Mouse (Mus musculus) CH12.LX (cell line): ENCODE measurements around the gene Nfe2l1. TPM values are rescaled to one million over a fixed set of nuclear protein-coding genes. Genes with fewer than 3 reads are reported as not detected.

ENCODE experiments used
- DNase-seq: peaks from one replicate; pipeline ENCODE4 v3.0.0-alpha.2; 2013; ENCODE audit errors: extremely low read depth
- H3K27ac ChIP-seq: 2 replicates; pipeline ENCODE4 v1.5.1; 2012; ENCODE audit warnings: low read depth, mild to moderate bottlenecking, control low read depth, moderate library complexity; ENCODE audit not compliant: insufficient read depth
- H3K27me3 ChIP-seq: replicated peaks from 2 replicates; pipeline ENCODE3; 2012; ENCODE audit warnings: inconsistent platforms
- H3K36me3 ChIP-seq, 2 experiments: replicated peaks in 1 of 2; 2 replicates each; pipeline versions ENCODE3 to v1.6.1; 2012; ENCODE audit warnings: inconsistent platforms in 1 of 2, low read length in 1 of 2, mild to moderate bottlenecking in 1 of 2, mixed read lengths in 1 of 2, moderate library complexity in 1 of 2; ENCODE audit not compliant: control insufficient read depth in 1 of 2, insufficient read depth in 1 of 2
- H3K4me1 ChIP-seq, 2 experiments: 2 replicates each; pipeline ENCODE4 v1.6.1; 2012; ENCODE audit warnings: inconsistent platforms in 1 of 2, moderate library complexity in 1 of 2; ENCODE audit not compliant: insufficient read depth in 2 of 2, control insufficient read depth in 1 of 2
- H3K4me2 ChIP-seq: 2 replicates; pipeline ENCODE4 v1.6.1; 2012; ENCODE audit warnings: low read depth, mild to moderate bottlenecking, control low read depth; ENCODE audit not compliant: poor library complexity, insufficient read depth, severe bottlenecking
- H3K4me3 ChIP-seq, 3 experiments: fragments of 150-350 bp in 1 of 3; sonication (generic) in 1 of 3; replicated peaks in 1 of 3; 2 replicates each; pipeline versions ENCODE3 to v1.5.1; 2011 to 2012; ENCODE audit warnings: low read depth in 2 of 3, low read length in 2 of 3, mild to moderate bottlenecking in 2 of 3, moderate library complexity in 2 of 3, control low read depth in 1 of 3, improper control_type of control experiment in 1 of 3, inconsistent platforms in 1 of 3, mixed read lengths in 1 of 3; ENCODE audit not compliant: poor library complexity in 1 of 3
- H3K79me2 ChIP-seq: replicated peaks from 2 replicates; pipeline ENCODE4 v1.6.1; 2012; ENCODE audit warnings: mild to moderate bottlenecking, moderate library complexity; ENCODE audit not compliant: control insufficient read depth, poor library complexity, insufficient read depth, severe bottlenecking; ENCODE audit errors: extremely low read depth
- H3K9ac ChIP-seq: 2 replicates; pipeline ENCODE4 v1.6.1; 2012; ENCODE audit warnings: low read depth, mild to moderate bottlenecking, control low read depth, moderate library complexity; ENCODE audit not compliant: insufficient read depth
- H3K9me3 ChIP-seq: replicated peaks from 2 replicates; pipeline ENCODE3; 2012; ENCODE audit warnings: low read length, inconsistent platforms, mixed read lengths
- BHLHE40 ChIP-seq: IDR thresholded peaks from 2 replicates; pipeline ENCODE4 v1.6.1; 2011; ENCODE audit warnings: mild to moderate bottlenecking, low read depth, low read length, improper control_type of control experiment
- CHD1 ChIP-seq: IDR thresholded peaks from 2 replicates; pipeline ENCODE4 v1.6.1; 2012; ENCODE audit warnings: low read depth, low read length, improper control_type of control experiment, inconsistent platforms
- CHD2 ChIP-seq: IDR thresholded peaks from 2 replicates; pipeline ENCODE4 v1.6.1; 2011; ENCODE audit warnings: low read length, improper control_type of control experiment
- CTCF ChIP-seq, 2 experiments: IDR thresholded peaks in 1 of 2; conservative IDR thresholded peaks in 1 of 2; 2 replicates each; pipeline ENCODE4 v1.5.1; 2011 to 2012; ENCODE audit warnings: low read depth in 2 of 2, low read length in 2 of 2, improper control_type of control experiment in 1 of 2, inconsistent platforms in 1 of 2, mild to moderate bottlenecking in 1 of 2, moderate library complexity in 1 of 2
- E2F4 ChIP-seq: IDR thresholded peaks from 2 replicates; pipeline ENCODE4 v1.6.1; 2011; ENCODE audit warnings: low read depth, low read length, improper control_type of control experiment; ENCODE audit not compliant: insufficient replicate concordance
- ELF1 ChIP-seq: IDR thresholded peaks from 2 replicates; pipeline ENCODE4 v1.6.1; 2014; ENCODE audit warnings: low read depth, mild to moderate bottlenecking, inconsistent platforms, low read length, improper control_type of control experiment
- EP300 ChIP-seq: IDR thresholded peaks from 2 replicates; pipeline ENCODE4 v1.6.1; 2011; ENCODE audit warnings: low read length, improper control_type of control experiment
- ETS1 ChIP-seq: conservative IDR thresholded peaks from 2 replicates; pipeline ENCODE4 v1.6.1; 2012; ENCODE audit warnings: low read depth, mild to moderate bottlenecking, inconsistent platforms, low read length, improper control_type of control experiment, moderate library complexity
- GABPA ChIP-seq: IDR thresholded peaks from 2 replicates; pipeline ENCODE4 v1.6.1; 2012; ENCODE audit warnings: low read depth, low read length, improper control_type of control experiment, inconsistent platforms; ENCODE audit not compliant: insufficient replicate concordance
- HCFC1 ChIP-seq: IDR thresholded peaks from 2 replicates; pipeline ENCODE4 v1.6.1; 2012; ENCODE audit warnings: low read depth, mild to moderate bottlenecking, inconsistent platforms, low read length, improper control_type of control experiment
- IRF4 ChIP-seq: IDR thresholded peaks from 2 replicates; pipeline ENCODE4 v1.6.1; 2014; ENCODE audit warnings: low read depth, mild to moderate bottlenecking, inconsistent platforms, low read length, improper control_type of control experiment
- JUN ChIP-seq: IDR thresholded peaks from 2 replicates; pipeline ENCODE4 v1.6.1; 2011; ENCODE audit warnings: low read depth, mild to moderate bottlenecking, low read length, improper control_type of control experiment, moderate library complexity; ENCODE audit not compliant: insufficient read depth
- JUND ChIP-seq: conservative IDR thresholded peaks from 2 replicates; pipeline ENCODE4 v1.6.1; 2011; ENCODE audit warnings: low read depth, low read length, improper control_type of control experiment
- KAT2A ChIP-seq: IDR thresholded peaks from 2 replicates; pipeline ENCODE4 v1.6.1; 2012; ENCODE audit warnings: low read length, improper control_type of control experiment, inconsistent platforms; ENCODE audit not compliant: insufficient replicate concordance
- MAFK ChIP-seq: IDR thresholded peaks from 2 replicates; pipeline ENCODE4 v1.6.1; 2011; ENCODE audit warnings: low read length, improper control_type of control experiment; ENCODE audit not compliant: insufficient replicate concordance
- MAX ChIP-seq: IDR thresholded peaks from 2 replicates; pipeline ENCODE4 v1.6.1; 2011; ENCODE audit warnings: low read length, improper control_type of control experiment
- MAZ ChIP-seq: IDR thresholded peaks from 2 replicates; pipeline ENCODE4 v1.6.1; 2012; ENCODE audit warnings: low read depth, mild to moderate bottlenecking, inconsistent platforms, low read length, improper control_type of control experiment, moderate library complexity
- MEF2A ChIP-seq: IDR thresholded peaks from 2 replicates; pipeline ENCODE4 v1.6.1; 2014; ENCODE audit warnings: low read depth, mild to moderate bottlenecking, inconsistent platforms, low read length, improper control_type of control experiment, borderline replicate concordance
- MXI1 ChIP-seq: IDR thresholded peaks from 2 replicates; pipeline ENCODE4 v1.6.1; 2011; ENCODE audit warnings: mild to moderate bottlenecking, low read depth, low read length, improper control_type of control experiment
- MYC ChIP-seq: IDR thresholded peaks from 2 replicates; pipeline ENCODE4 v1.6.1; 2011; ENCODE audit warnings: low read depth, mild to moderate bottlenecking, improper control_type of control experiment, low read length
- NELFE ChIP-seq: IDR thresholded peaks from 2 replicates; pipeline ENCODE4 v1.6.1; 2011; ENCODE audit warnings: low read depth, low read length, improper control_type of control experiment
- PAX5 ChIP-seq: IDR thresholded peaks from 2 replicates; pipeline ENCODE4 v1.6.1; 2012; ENCODE audit warnings: low read length, inconsistent platforms, mixed read lengths
- RAD21 ChIP-seq: IDR thresholded peaks from 2 replicates; pipeline ENCODE4 v1.6.1; 2011; ENCODE audit warnings: low read depth, mild to moderate bottlenecking, low read length, improper control_type of control experiment, moderate library complexity
- RCOR1 ChIP-seq: conservative IDR thresholded peaks from 2 replicates; pipeline ENCODE4 v1.6.1; 2012; ENCODE audit warnings: low read depth, mild to moderate bottlenecking, inconsistent platforms, low read length, improper control_type of control experiment
- SIN3A ChIP-seq: IDR thresholded peaks from 2 replicates; pipeline ENCODE4 v1.6.1; 2012; ENCODE audit warnings: low read length, improper control_type of control experiment, inconsistent platforms
- SMC3 ChIP-seq: IDR thresholded peaks from 2 replicates; pipeline ENCODE4 v1.6.1; 2011; ENCODE audit warnings: low read depth, low read length, improper control_type of control experiment
- TBP ChIP-seq: conservative IDR thresholded peaks from 2 replicates; pipeline ENCODE4 v1.6.1; 2011; ENCODE audit warnings: low read depth, low read length, improper control_type of control experiment
- TCF12 ChIP-seq: IDR thresholded peaks from 2 replicates; pipeline ENCODE4 v1.6.1; 2014; ENCODE audit warnings: low read depth, mild to moderate bottlenecking, inconsistent platforms, low read length, improper control_type of control experiment
- UBTF ChIP-seq: IDR thresholded peaks from 2 replicates; pipeline ENCODE4 v1.6.1; 2012; ENCODE audit warnings: low read depth, mild to moderate bottlenecking, inconsistent platforms, low read length, improper control_type of control experiment, moderate library complexity
- USF1 ChIP-seq: IDR thresholded peaks from 2 replicates; pipeline ENCODE4 v1.6.1; 2014; ENCODE audit warnings: low read depth, mild to moderate bottlenecking, inconsistent platforms, low read length, improper control_type of control experiment
- USF2 ChIP-seq: conservative IDR thresholded peaks from 2 replicates; pipeline ENCODE4 v1.6.1; 2011; ENCODE audit warnings: low read depth, low read length, improper control_type of control experiment
- ZMIZ1 ChIP-seq: IDR thresholded peaks from 2 replicates; pipeline ENCODE4 v1.6.1; 2012; ENCODE audit warnings: low read depth, mild to moderate bottlenecking, inconsistent platforms, low read length, improper control_type of control experiment
- ZNF384 ChIP-seq: IDR thresholded peaks from 2 replicates; pipeline ENCODE4 v1.6.1; 2012; ENCODE audit warnings: low read depth, low read length, improper control_type of control experiment, inconsistent platforms
- dilution Hi-C: fragments of 300-500 bp; cut with MboI; formaldehyde crosslinking; loops from 2 replicates; pipeline ENCODE4 v1.14.3; 2020; ENCODE audit warnings: low sequenced_read_pairs; ENCODE audit not compliant: extremely low pct_unique_long_range_greater_than_20kb, extremely low pct_ligation_motif_present
- in situ Hi-C: fragments of 300-500 bp; cut with MboI; formaldehyde crosslinking; loops from 3 replicates; pipeline ENCODE4 v1.14.3; 2019; ENCODE audit warnings: low sequenced_read_pairs, low pct_ligation_motif_present, low pct_unique_long_range_greater_than_20kb, mixed read lengths
- polyA plus RNA-seq: library from polyadenylated mRNA; unstranded; fragments of >175 nt; gene quantifications from 2 replicates; pipeline ENCODE4 v1.2.1, GENCODE M21; 2012; ENCODE audit warnings: low read depth; ENCODE audit not compliant: insufficient read length
- total RNA-seq, 2 experiments: library from RNA; depleted of rRNA; stranded (reverse); fragments of 300-350 nt in 1 of 2; fragments of >200 nt in 1 of 2; gene quantifications; 2 replicates each; pipeline ENCODE4 v1.2.3; 2012 to 2014

The Nfe2l1 gene
- total and polyA plus RNA-seq, 3 experiments, result 77.7 to 169 (median 145) TPM

DNA sequence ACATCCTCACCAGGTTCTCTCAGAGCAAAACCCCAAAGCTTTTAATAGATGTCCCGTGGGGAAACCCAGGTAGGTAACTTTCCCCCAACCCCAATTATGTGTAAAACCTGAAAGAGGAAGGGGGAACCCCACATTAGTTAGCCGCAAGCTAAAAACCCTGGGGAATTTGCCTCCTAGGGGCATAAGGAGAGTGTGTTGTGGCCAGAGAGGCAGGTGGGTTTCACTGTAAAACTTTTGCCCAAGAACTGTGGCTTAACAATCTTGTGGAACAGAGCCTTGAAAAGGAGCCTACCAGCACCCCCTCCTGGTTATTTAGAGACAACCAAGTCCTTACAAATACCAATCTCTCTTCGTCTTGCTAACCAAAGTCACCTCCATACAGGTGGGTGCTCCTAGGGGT, 55.2 kb downstream of the Nfe2l1 start (continued):
- TF ChIP-seq HCFC1, result peak; percentile 60
- TF ChIP-seq PAX5, result no peak
- TF ChIP-seq RCOR1, result peak; percentile 95
- TF ChIP-seq NELFE, result peak; percentile 75
- peak; percentile 68; the same call in 1 of the 2 replicates for TF ChIP-seq MAX
- peak; percentile 99 for TF ChIP-seq EP300

DNA sequence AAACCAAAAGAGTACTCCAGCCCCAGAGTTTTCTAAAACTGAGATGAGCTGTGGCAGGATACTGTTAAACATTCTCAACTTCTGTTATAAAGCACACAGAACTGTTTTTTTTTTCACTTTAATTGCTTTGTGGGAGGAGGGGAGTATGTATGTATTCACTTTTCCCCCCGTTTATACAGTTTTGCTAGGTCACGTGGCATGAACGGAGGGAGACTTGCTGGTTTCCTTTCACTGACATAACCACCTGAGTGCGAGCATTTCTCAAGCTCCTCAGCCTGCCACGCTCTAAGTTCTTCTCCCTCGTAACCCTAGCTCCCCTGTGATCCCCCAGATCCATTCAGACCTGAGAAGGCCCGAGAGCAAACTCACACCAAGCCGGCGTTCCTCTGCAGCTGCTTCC, 57.4 kb downstream of the Nfe2l1 start:
- dilution Hi-C loops (no loop called here), in situ Hi-C loops (no loop called here)

More for the DNA sequence above, 57.4 kb downstream of the Nfe2l1 start:
- peak; percentile 38 for DNase-seq
- H3K9me3 ChIP-seq, result no peaks in the 10 kb centered on the region
- no peak overlapping the region for H3K9ac ChIP-seq
- H3K27ac ChIP-seq, result peak overlapping the region; percentile 20; the same call in 1 of the 2 replicates
- H3K4me1 ChIP-seq, result peaks cover 33 to 55% of the 10 kb centered on the region in 2 experiments
- H3K27me3 ChIP-seq, result no peaks in the 10 kb centered on the region
- H3K4me2 ChIP-seq, result no peak overlapping the region
- H3K36me3 ChIP-seq, result peaks cover 59 to 66% of the 10 kb centered on the region in 2 experiments
- peak overlapping the region; percentile 3 to 80 (median 45) for H3K4me3 ChIP-seq
- H3K79me2 ChIP-seq, result peaks cover 24% of the 10 kb centered on the region
- TF ChIP-seq SIN3A (peak; percentile 2; the same call in 1 of the 2 replicates), MEF2A (no peak), MAZ (no peak), RAD21 (no peak), CHD2 (no peak), TCF12 (no peak), RCOR1 (no peak), IRF4 (no peak), ETS1 (no peak), GABPA (no peak), TBP (no peak), ELF1 (no peak), KAT2A (no peak), SMC3 (no peak), NELFE (no peak), JUND (no peak), MXI1 (0 out of 2 replicates have a peak, but pooled peaks have one; percentile 12), BHLHE40 (peak; percentile 47; the same call in 1 of the 2 replicates), MYC (no peak), EP300 (no peak), USF1 (peak; percentile 69), HCFC1 (no peak), PAX5 (no peak), UBTF (no peak), MAX (no peak; the same call in none of the 2 replicates), ZNF384 (no peak), CHD1 (no peak; the same call in 1 of the 2 replicates), MAFK (no peak), JUN (no peak), ZMIZ1 (no peak), CTCF (conservative IDR thresholded peaks at IDR 0.05 in 1 of 2, IDR thresholded peaks at IDR 0.05 in 1 of 2; ENCODE audit: low read depth in 2 of 2, low read length in 2 of 2) (no peak), E2F4 (no peak), USF2 (peak; percentile 55; the same call in 1 of the 2 replicates)
